Mouse (Mus musculus) ZHBTc4 (cell line): ENCODE measurements at regions not wholly inside any gene's neighbourhood (a gene's known extent, or its start where the extent isn't known, plus 50 kb on each side); places are given as distances from the start of the nearest gene placed in this dataset.

Experiments
- DNase-seq: peaks from one replicate; pipeline ENCODE4 v3.0.0-alpha.2; 2011; ENCODE audit warnings: low read depth, low spot score

- DNase-seq = peak; percentile 39
These were observed 99.8 kb upstream of the Cops8 start for GRCm38 (mm10) chr1:90502771-90503540.

DNA sequence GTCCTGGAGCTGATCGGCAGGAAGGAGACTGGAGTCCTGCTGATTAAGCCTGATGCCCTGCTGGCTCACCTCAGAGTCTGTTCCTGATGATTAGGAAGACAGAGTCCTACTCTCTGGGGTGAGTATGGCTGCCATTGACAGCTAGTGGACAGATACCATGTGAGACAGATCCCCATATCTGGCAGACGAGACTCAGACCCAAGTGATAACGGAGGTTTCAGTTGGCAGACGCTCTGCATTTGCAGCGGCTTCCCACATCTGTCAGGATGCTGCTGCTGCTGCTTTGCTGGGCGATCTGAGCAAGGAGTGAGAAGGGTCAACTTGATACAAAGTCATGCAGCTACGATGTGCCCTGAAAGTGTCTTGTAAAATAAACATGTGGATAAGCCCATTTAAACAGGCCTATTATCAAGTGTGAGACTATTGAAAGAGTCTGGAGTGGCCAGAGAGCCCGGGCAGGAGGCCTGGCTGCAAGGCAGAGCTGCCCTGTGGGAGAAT is 98.1 kb upstream of the Cops8 start:
- DNase-seq = no peak

- no peak for DNase-seq
These were observed 97.2 kb upstream of the Cops8 start for GRCm38 (mm10) chr1:90505599-90505998.

- DNase-seq = no peak
These were observed 96.2 kb upstream of the Cops8 start for GRCm38 (mm10) chr1:90506582-90506981.

DNA sequence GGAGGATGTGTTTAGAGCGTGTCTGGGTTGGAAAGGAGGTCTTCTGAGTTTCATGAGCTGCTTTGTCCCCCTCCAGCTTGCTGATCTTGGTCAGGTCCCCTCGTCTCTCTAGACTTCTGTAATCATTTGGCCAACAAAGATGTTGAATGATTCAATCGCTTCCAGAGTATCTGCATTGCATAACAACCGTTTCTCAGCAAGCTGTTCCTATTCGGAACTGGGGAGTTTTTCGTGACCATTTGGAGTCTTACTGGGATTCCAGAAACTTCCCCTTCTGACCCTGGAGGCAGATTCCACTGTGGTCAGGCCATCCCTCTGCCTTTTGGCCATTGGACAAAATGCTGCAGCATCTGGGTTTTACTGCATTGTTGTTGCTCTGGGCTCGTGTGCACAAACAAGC is 93.4 kb upstream of the Cops8 start:
- DNase-seq = no peak

DNA sequence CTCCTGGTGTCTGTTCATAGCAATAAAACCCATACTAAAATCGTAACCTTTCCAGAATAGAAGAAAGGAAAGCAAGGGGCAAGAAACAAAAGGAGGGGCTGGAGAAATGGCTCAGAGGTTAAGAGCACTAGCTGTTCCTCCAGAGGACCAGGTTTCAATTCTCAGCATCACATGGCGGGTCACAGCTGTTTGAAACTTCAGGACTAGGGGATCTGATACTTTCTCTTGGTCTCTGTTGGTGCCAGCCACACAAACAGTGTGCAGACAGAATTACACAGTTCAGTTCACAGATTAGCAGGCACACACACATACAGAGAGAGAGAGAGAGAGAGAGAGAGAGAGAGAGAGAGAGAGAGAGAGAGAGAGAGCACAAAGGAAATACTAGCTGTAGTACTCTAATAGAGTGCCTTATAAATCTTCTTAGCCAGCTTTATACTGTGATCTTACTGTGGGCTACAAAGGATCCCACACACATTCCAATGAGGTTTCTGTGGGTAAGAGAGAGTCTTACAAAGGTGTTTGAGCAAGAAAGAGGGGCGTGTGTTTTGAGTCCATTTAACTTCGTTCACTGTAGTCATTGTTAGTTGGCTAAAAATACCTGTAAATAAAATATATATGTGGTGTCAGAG is 89.2 kb upstream of the Cops8 start:
- DNase-seq = no peak

DNA sequence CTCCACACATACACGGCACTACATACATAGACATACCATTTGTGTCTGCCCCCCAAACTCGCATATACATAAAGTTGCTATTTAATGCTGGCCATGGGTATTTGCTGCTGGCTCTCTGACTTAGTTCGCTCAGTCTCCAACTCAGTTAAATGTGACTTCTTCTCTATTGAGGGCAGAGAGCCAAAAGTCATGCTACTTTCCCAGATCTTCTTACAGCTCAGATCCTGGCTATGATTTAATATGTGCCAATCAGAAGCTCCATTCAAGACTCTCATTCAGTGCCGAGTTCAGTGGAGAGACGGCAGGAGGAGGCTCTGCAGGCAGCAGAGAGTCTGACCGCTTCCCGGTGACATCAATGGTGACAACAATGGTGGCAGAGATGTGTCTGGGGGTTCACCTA is 88.6 kb upstream of the Cops8 start:
- no peak for DNase-seq

- peak; percentile 62 for DNase-seq
These were observed 84.1 kb upstream of the Cops8 start for GRCm38 (mm10) chr1:90518584-90519265.

GRCm38 (mm10) chr1:90519284-90520275 is 83.2 kb upstream of the Cops8 start:
- DNase-seq = peak; percentile 96

DNA sequence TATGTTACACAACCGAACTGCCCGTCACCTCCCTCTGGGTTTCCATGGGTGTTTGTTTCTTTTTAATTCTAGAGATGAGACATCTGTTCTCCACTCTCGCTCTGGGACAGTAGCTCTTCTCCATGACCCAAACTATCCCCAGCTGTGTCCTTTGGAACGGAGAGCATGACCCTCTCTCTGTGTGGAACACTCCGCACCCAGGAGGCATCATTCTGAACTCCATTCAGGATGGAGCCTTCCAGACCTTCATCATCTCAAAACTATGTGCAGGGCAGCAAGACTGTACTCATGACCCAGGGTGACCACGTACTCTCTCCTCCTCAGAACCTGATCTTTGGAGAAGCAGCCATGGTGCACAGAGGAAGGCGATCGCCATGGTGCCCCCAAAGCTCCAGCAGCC is 80.5 kb upstream of the Cops8 start:
- DNase-seq = no peak

DNA sequence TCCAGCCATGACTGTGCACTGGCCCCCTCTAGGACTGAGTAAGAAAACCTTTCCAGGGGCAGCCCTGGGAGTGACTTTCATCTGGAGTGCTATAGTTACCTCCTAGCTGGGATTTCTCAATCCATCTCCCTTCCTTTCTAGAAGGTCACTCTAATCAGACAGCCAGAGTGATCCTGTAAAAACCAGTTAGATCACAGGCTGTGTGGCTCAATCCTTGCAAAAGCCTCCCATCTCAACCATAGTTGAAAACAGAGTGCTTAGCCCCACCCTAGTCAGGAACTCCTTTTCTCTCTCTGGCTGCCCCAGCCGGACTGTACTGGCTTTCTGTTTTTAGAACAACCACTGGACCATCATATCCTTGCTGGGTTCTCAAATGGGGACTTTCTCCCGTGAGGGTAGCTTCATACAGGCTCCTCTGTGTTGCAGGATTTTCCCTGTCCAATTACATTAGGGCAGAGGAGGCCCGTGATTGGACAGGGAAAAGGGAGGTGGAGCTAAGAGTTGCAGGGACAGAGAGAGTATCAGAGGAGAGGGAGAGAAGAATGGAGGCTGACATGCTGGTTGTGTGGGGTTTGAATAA is 78.0 kb upstream of the Cops8 start:
- peak; percentile 90 for DNase-seq

- DNase-seq = no peak
These were observed 76.5 kb upstream of the Cops8 start for GRCm38 (mm10) chr1:90526311-90526710.

- peak; percentile 87 for DNase-seq
These were observed 74.6 kb upstream of the Cops8 start for GRCm38 (mm10) chr1:90527947-90528717.

- no peak for DNase-seq
These were observed 69.3 kb upstream of the Cops8 start for GRCm38 (mm10) chr1:90533481-90533880.

GRCm38 (mm10) chr1:90536105-90536504 is 66.7 kb upstream of the Cops8 start:
- DNase-seq = no peak

DNA sequence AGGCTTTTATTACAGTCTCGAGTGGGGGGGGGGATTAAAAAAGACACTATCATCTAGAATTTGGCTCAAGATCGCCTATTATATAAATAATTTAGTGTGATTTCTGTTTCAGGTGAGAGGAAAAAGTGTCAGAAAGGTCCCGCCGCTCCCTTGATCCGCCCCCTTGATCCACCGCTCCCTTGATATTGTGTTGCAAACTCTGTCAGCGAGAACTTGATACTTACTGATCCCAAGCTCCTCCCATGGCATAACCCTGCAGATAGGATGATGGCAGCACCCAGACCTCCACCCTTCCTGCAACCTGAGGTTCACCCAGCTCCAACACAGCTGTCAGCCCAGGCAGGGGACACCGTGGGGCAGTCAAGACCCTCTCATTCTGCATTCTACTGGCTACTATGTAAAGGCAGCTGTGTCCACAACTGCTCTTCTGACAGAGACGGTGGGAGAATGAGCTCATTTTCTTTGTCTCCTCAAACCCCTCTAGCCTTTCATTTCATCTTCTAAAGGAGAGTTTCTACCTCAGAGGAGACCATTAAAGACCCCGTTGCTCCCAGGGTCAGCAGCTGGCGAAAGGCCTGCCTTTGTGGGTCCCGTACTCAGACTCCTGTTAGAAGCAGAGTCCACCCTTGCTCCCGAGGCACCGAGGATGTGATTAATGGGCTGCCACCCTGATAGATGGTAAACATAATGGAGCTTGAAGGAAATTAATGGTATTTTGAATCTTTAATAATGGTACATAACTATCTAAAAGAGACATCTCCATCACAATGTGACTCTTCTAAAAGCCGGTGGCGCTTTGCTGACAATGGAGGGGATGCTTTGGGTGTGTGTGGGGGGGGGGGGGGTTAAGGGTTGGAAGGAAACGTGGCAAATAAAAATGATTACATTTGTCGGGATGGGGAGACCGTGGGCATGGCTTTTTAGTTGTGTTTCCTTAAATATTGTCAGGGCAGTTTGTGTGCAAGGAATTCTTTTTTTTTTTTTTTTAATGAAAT is 58.7 kb upstream of the Cops8 start:
- peak; percentile 71 for DNase-seq

- DNase-seq = no peak
These were observed 57.8 kb upstream of the Cops8 start for GRCm38 (mm10) chr1:90544821-90545536.

DNA sequence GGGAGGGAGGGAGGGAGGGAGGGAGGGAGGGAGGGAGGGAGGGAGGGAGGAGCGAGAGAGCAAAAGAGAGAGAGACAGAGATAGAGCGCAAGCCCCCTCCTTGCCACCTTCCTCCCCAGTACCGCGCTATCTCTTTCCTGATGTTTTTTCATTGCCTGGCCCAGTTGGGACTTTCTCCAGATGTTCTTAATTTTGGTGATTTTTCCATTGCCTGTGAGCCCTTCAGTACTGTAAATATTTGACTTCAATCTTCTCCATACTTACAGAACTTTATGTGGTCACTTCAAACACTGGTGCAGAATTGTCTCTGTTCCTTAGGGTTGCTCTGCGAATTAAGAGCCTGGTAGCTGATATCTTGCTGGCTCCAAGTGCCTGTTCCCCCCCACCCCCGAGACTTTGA is 50.1 kb upstream of the Cops8 start:
- no peak for DNase-seq
